Mouse (Mus musculus) small intestine, adult 2 months (tissue): Measurements from ENCODE around the gene Ubap2l. TPM values are rescaled to one million over a fixed set of nuclear protein-coding genes. Genes with fewer than 3 reads are reported as not detected.
A peak's percentile ranks its signal among the peaks of the same experiment; 100 is the strongest.

Experiments used
- H3K27ac ChIP-seq: fragments of 200-500 bp; 2 replicates; pipeline ENCODE4 v1.5.1; 2012; ENCODE audit warnings: low read depth, low read length, control low read depth, inconsistent platforms; ENCODE audit not compliant: insufficient read depth
- H3K27me3 ChIP-seq: fragments of 200-500 bp; 2 replicates; pipeline ENCODE4 v1.6.1; 2012; ENCODE audit warnings: mild to moderate bottlenecking, moderate library complexity, low read length, inconsistent platforms; ENCODE audit not compliant: control insufficient read depth, insufficient read depth
- H3K36me3 ChIP-seq: fragments of 200-500 bp; 2 replicates; pipeline ENCODE4 v1.6.1; 2012; ENCODE audit warnings: mild to moderate bottlenecking, low read length, control low read depth, inconsistent platforms; ENCODE audit not compliant: control insufficient read depth, insufficient read depth
- H3K4me1 ChIP-seq: fragments of 200-500 bp; 2 replicates; pipeline ENCODE4 v1.6.1; 2012; ENCODE audit warnings: low read length, inconsistent platforms, mixed read lengths; ENCODE audit not compliant: control insufficient read depth, insufficient read depth, insufficient read length
- H3K4me3 ChIP-seq: fragments of 200-500 bp; 2 replicates; pipeline ENCODE4 v1.5.1; 2012; ENCODE audit warnings: low read depth, mild to moderate bottlenecking, control low read depth, inconsistent platforms, low read length, moderate library complexity
- CTCF ChIP-seq: fragments of 200-500 bp; IDR thresholded peaks from 2 replicates; pipeline ENCODE4 v1.5.1; 2012; ENCODE audit warnings: low read depth, mild to moderate bottlenecking, control low read depth, inconsistent platforms, low read length, moderate library complexity, mixed read lengths; ENCODE audit not compliant: insufficient replicate concordance, insufficient read length; ENCODE audit errors: extremely low read depth
- POLR2A ChIP-seq: fragments of 200-500 bp; IDR thresholded peaks from 2 replicates; pipeline ENCODE4 v1.6.1; 2012; ENCODE audit warnings: low read depth, mild to moderate bottlenecking, control low read depth, inconsistent platforms, low read length, moderate library complexity
- WGBS: fragments of 180-500 bp; shearing (Covaris S2); methylation state at CpG from one replicate; pipeline ENCODE4 v1.1.7; 2018; 5-methylcytosine and 5-hydroxymethylcytosine counted together
- polyA plus RNA-seq: library from polyadenylated mRNA; depleted of rRNA; stranded (reverse); fragments of >200 nt; gene quantifications from 2 replicates; pipeline ENCODE4 v1.2.3, GENCODE M21; 2012

The Ubap2l gene
- polyA plus RNA-seq, 1 experiment: 52.2 TPM

DNA sequence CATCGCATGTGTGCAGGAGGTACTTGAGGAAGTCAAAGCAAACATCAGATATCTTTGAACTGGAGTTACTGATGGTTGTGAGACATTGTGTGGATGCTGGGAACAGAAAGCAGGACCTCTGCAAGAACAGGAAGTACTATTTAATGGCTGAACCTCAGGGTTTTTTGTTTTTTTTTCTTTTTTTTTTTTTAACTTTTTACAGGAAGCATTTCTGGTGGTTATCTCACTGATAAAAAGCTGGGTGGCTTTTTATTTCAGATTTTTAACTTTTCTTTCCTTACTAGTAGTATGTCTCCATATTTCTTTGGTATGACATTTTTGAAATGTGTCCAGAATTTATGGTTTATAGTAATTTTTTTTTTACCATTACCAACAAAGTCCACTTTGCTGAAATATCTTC is 16.2 kb downstream of the Ubap2l start:
- Histone ChIP-seq H3K36me3 (peaks cover 59% of the 10 kb centered on the region), H3K27ac (no peak overlapping the region), H3K4me3 (no peak overlapping the region), H3K4me1 (no peaks in the 10 kb centered on the region), H3K27me3 (no peaks in the 10 kb centered on the region)
- WGBS: 92% methylated on average over 1 of the region's 1 CpGs
- TF ChIP-seq CTCF (no peak), POLR2A (no peak)

DNA sequence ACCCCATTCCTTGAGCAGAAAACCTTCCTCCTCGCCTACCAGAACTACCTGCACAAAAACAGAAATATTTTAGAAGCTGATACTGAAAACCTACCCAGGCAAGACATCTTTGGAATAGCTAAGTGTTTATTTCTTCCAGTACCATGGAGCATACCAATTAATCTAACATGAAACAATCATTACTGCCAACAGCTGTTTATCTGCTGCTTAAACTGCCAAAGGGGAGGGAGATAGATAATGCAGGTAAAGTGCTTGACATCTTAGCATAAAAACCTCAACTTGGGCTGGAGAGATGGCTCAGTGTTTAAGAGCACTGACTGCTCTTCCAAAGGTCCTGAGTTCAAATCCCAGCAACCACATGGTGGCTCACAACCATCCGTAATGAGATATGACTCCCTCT is 17.8 kb downstream of the Ubap2l start:
- no peak for TF ChIP-seq POLR2A
- no peak for TF ChIP-seq CTCF
- no peaks in the 10 kb centered on the region for H3K4me1 ChIP-seq
- peaks cover 60% of the 10 kb centered on the region for H3K36me3 ChIP-seq
- no peak overlapping the region for H3K4me3 ChIP-seq
- WGBS: 94% methylated on average over 2 of the region's 2 CpGs
- no peaks in the 10 kb centered on the region for H3K27me3 ChIP-seq
- H3K27ac ChIP-seq: no peak overlapping the region

DNA sequence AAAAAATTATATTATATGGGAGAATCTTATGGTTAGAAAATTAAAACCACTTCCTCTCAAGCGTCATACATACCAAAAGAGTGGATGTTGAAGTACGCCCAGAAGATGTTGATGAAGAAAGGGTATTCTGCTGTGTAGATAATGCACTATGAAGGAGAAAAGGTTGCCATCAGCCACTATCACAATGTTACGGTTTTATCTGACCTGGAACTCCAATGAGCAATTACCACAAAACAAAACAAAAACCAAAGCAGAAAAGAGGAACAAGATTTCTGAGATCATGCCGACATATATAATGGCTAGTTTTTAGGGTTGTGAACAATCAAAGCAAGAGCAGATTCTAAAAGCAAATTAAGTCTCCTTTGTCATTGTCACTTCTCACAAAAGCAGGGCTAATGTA is 35.8 kb downstream of the Ubap2l start:
- H3K27me3 ChIP-seq: no peaks in the 10 kb centered on the region
- H3K4me3 ChIP-seq: no peak overlapping the region
- WGBS: 85% methylated on average over 4 of the region's 4 CpGs
- no peaks in the 10 kb centered on the region for H3K4me1 ChIP-seq
- no peak overlapping the region for H3K27ac ChIP-seq
- no peak for TF ChIP-seq CTCF
- no peak for TF ChIP-seq POLR2A
- peaks cover 78% of the 10 kb centered on the region for H3K36me3 ChIP-seq

DNA sequence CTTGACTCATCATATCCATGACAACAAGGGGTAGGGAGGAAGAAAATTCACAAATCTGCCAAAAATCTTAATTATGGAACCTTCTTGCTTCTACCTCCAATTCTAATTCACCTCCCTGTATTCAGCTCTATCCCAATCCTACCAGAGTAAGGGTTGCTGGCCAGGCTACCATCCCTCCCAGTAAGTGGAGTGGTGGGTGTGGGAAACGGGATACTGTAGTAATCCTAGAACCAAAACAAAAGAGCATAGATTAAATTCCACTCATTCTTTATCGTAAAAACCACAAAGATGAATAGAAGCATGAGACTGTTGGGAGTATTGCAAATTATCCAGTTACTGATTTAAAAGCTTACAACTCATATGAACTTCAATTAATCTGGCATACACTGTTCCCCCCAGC is 42.1 kb downstream of the Ubap2l start:
- Histone ChIP-seq H3K4me3 (no peak overlapping the region), H3K4me1 (no peaks in the 10 kb centered on the region), H3K27ac (no peak overlapping the region), H3K27me3 (no peaks in the 10 kb centered on the region), H3K36me3 (peaks cover 69% of the 10 kb centered on the region)
- TF ChIP-seq CTCF (no peak), POLR2A (no peak)
- 78% methylated on average over 2 of the region's 2 CpGs for WGBS

DNA sequence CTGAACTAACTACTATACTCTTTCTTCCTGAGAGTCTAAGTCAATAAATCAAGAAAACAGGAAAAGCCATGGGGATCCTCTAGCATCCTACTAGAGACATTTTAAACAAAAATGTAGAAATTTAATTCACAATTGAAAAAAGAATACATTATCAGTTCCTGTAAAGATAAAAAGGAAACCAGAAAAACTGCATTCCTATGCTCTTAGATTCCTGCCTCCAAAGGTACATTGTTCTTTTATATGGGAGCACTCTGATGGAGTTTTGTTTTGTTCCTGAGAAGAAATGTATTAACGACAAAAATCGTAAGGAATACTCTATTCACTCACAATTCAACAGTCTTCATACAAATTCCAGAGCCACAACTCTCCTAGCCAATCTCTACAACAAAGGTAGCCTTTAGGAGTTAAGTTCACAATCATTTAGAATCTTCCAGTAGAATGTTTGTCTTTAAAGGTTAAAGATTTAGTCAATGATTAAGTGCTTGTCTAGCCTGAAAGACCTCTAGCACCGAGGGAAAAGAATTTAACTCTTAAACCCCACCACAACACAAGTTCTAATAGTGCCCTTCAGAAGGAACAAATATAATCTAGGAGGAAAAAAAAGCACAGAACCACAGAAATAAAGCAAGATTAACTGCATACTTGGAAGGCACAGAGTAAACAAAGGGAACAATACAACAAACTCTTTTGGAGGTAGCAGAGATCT is 48.2 kb downstream of the Ubap2l start:
- Histone ChIP-seq H3K27ac (no peak overlapping the region), H3K36me3 (peaks cover 48% of the 10 kb centered on the region), H3K4me1 (peaks cover 4% of the 10 kb centered on the region; the same call in 1 of the 2 replicates), H3K27me3 (no peaks in the 10 kb centered on the region), H3K4me3 (no peak overlapping the region)
- TF ChIP-seq CTCF (no peak), POLR2A (no peak)
- WGBS: 29% methylated on average over 3 of the region's 3 CpGs

DNA sequence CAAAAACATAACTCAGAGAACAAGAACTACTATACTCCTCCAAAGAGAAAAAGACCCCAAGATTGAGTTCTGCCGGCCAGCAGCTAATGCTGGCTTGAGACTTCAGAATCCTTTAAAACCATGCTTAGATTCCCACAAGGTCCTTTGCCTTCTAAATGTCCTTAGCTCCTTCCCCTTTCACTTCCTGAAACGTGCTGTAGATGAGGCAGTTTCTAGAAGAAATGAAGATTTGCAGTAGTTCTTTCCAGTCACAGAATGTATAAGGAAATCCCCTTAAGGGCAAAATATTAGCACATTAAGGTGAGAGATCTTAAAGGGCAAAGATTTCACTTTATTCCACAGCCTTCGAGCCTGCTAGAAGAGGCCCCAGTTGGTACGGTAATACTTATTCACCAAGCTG is 52.6 kb downstream of the Ubap2l start:
- Histone ChIP-seq H3K27ac (no peak overlapping the region), H3K27me3 (no peaks in the 10 kb centered on the region), H3K4me1 (peaks cover 5% of the 10 kb centered on the region; the same call in 1 of the 2 replicates), H3K4me3 (no peak overlapping the region), H3K36me3 (peaks cover 22% of the 10 kb centered on the region)
- WGBS: 72% methylated on average over 4 of the region's 4 CpGs
- no peak for TF ChIP-seq POLR2A
- TF ChIP-seq CTCF: no peak

DNA sequence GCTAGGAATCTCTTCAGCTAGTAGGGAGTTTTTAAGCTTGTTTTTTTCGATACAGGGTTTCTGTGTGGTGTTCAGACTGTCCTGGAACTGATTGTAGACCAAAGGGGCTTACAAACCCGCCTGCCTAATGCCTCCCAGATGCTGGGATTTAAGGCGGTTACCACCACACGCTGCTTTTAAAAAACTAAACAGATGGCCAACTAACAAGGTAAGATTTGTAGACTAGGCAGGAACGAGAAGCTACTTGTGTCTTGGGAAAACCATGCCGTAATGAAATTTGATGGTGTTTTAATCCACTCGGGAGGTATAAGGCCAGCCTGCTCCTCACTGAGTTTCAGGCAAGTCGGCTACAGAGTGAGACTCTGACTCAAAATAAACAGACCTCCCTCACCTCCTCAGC is 53.3 kb downstream of the Ubap2l start:
- Histone ChIP-seq H3K27ac (peak overlapping the region; percentile 66), H3K27me3 (no peaks in the 10 kb centered on the region), H3K4me3 (peak overlapping the region; percentile 77), H3K36me3 (peaks cover 24% of the 10 kb centered on the region), H3K4me1 (peaks cover 5% of the 10 kb centered on the region; the same call in 1 of the 2 replicates)
- WGBS: 12% methylated on average over 8 of the region's 8 CpGs
- no peak for TF ChIP-seq POLR2A
- no peak for TF ChIP-seq CTCF
